Mouse (Mus musculus): ENCODE measurements at regions not wholly inside any gene's neighbourhood (a gene's known extent, or its start where the extent isn't known, plus 50 kb on each side); places are given as distances from the start of the nearest gene placed in this dataset.
"Not testable (repeated sequence)": the region's sequence is repeated elsewhere in the genome, so short reads cannot be mapped to it uniquely, and the experiment has no call there.

- no peak for DNase-seq (ENCODE audit: low spot score in 2 of 2)
These were observed 50.7 kb upstream of the Rabgap1l start for GRCm38 (mm10) chr1:160843671-160844070.

GRCm38 (mm10) chr1:160844709-160845108 is 51.7 kb upstream of the Rabgap1l start:
- DNase-seq (ENCODE audit: low spot score in 2 of 2) = not testable (repeated sequence)

GRCm38 (mm10) chr1:160850674-160851073 is 55.5 kb upstream of the Rc3h1 start:
- DNase-seq (ENCODE audit: low spot score in 2 of 2) = no peak

- no peak for DNase-seq (ENCODE audit: low spot score in 2 of 2)
These were observed 51.8 kb upstream of the Rc3h1 start for GRCm38 (mm10) chr1:160854410-160854809.

- no peak for DNase-seq (ENCODE audit: low spot score in 2 of 2)
These were observed 50.8 kb upstream of the Rc3h1 start for GRCm38 (mm10) chr1:160855411-160855810.

- DNase-seq (ENCODE audit: low spot score in 2 of 2) = peak; percentile 5 to 57
These were observed 50.1 kb upstream of the Rc3h1 start for GRCm38 (mm10) chr1:160855926-160856620.
